Mouse (Mus musculus): Measurements from ENCODE around the gene Gm11596. TPM values are rescaled to one million over a fixed set of nuclear protein-coding genes. Genes with fewer than 3 reads are reported as not detected.
"Not testable (repeated sequence)": the region's sequence is repeated elsewhere in the genome, so short reads cannot be mapped to it uniquely, and the experiment has no call there.

Gene Gm11596
- total and polyA plus RNA-seq, 3 experiments: not detected

- DNase-seq (ENCODE audit: low read depth, low spot score): no peak
- Histone ChIP-seq H3K4me3 (ENCODE audit: control insufficient read depth in 1 of 2, insufficient read depth in 1 of 2, low read depth in 2 of 2, low read length in 2 of 2) (no peak overlapping the region), H3K4me1 (ENCODE audit: control insufficient read depth in 1 of 2, insufficient read depth in 2 of 2, low read length in 2 of 2) (no peaks in the 10 kb centered on the region), H3K27me3 (ENCODE audit: control insufficient read depth in 1 of 2, insufficient read depth in 2 of 2, low read length in 2 of 2) (no peaks in the 10 kb centered on the region), H3K36me3 (ENCODE audit: control insufficient read depth in 1 of 2, insufficient read depth in 2 of 2, low read length in 2 of 2) (no peaks in the 10 kb centered on the region), H3K27ac (ENCODE audit: control insufficient read depth, low read depth, low read length) (no peak overlapping the region), H3K79me2 (ENCODE audit: control insufficient read depth, insufficient read depth, low read length, poor library complexity) (no peaks in the 10 kb centered on the region), H3K9me3 (replicated peaks; ENCODE audit: insufficient read depth, low read length) (no peaks in the 10 kb centered on the region), H3K9ac (ENCODE audit: control insufficient read depth, low read depth, low read length, poor library complexity, severe bottlenecking) (no peak overlapping the region)
- TF ChIP-seq TAL1 (IDR thresholded peaks at IDR 0.05; ENCODE audit: low read length) (no peak), E2F4 (IDR thresholded peaks at IDR 0.05; ENCODE audit: borderline replicate concordance, low read depth, low read length) (no peak), ZNF384 (IDR thresholded peaks at IDR 0.05; ENCODE audit: low read depth, low read length) (no peak), MAX (IDR thresholded peaks at IDR 0.05; ENCODE audit: low read length) (no peak), RAD21 (IDR thresholded peaks at IDR 0.05; ENCODE audit: low read depth, low read length) (no peak), POLR2A (IDR thresholded peaks at IDR 0.05; ENCODE audit: control insufficient read depth in 1 of 2, insufficient read depth in 1 of 2, low read depth in 1 of 2, low read length in 2 of 2, poor library complexity in 1 of 2) (no peak), SMC3 (IDR thresholded peaks at IDR 0.05; ENCODE audit: low read depth, low read length) (no peak), ZKSCAN1 (IDR thresholded peaks at IDR 0.05; ENCODE audit: low read depth, low read length) (no peak), ZC3H11A (IDR thresholded peaks at IDR 0.05; ENCODE audit: low read depth, low read length) (no peak), ELF1 (IDR thresholded peaks at IDR 0.05; ENCODE audit: low read depth, low read length) (no peak), RCOR1 (IDR thresholded peaks at IDR 0.05; ENCODE audit: low read depth, low read length) (no peak), USF1 (IDR thresholded peaks at IDR 0.05; ENCODE audit: low read depth, low read length) (no peak), USF2 (IDR thresholded peaks at IDR 0.05; ENCODE audit: borderline replicate concordance in 1 of 2, insufficient read depth in 1 of 2, low read depth in 1 of 2, low read length in 2 of 2) (no peak), ETS1 (IDR thresholded peaks at IDR 0.05; ENCODE audit: low read depth, low read length) (no peak)
Observed at GRCm38 (mm10) chr11:99778401-99778800, 14.9 kb downstream of the Gm11596 start.

GRCm38 (mm10) chr11:99772813-99773212, 20.5 kb downstream of the Gm11596 start, which contains the start of gene Gm11595:
Gm11595 (minus strand) TSS chr11:99772913.
- not testable (repeated sequence) for H3K27me3 ChIP-seq (ENCODE audit: control insufficient read depth in 1 of 2, insufficient read depth in 2 of 2, low read length in 2 of 2); H3K36me3 ChIP-seq (ENCODE audit: control insufficient read depth in 1 of 2, insufficient read depth in 2 of 2, low read length in 2 of 2); H3K27ac ChIP-seq (ENCODE audit: control insufficient read depth, low read depth, low read length); DNase-seq (ENCODE audit: low read depth, low spot score); H3K9me3 ChIP-seq (replicated peaks; ENCODE audit: insufficient read depth, low read length); H3K4me3 ChIP-seq (ENCODE audit: control insufficient read depth in 1 of 2, insufficient read depth in 1 of 2, low read depth in 2 of 2, low read length in 2 of 2); H3K4me1 ChIP-seq (ENCODE audit: control insufficient read depth in 1 of 2, insufficient read depth in 2 of 2, low read length in 2 of 2); H3K79me2 ChIP-seq (ENCODE audit: control insufficient read depth, insufficient read depth, low read length, poor library complexity); H3K9ac ChIP-seq (ENCODE audit: control insufficient read depth, low read depth, low read length, poor library complexity, severe bottlenecking)

- H3K27ac ChIP-seq (ENCODE audit: control insufficient read depth, low read depth, low read length): no peak overlapping the region
- H3K4me1 ChIP-seq (ENCODE audit: control insufficient read depth in 1 of 2, insufficient read depth in 2 of 2, low read length in 2 of 2): no peaks in the 10 kb centered on the region
- DNase-seq (ENCODE audit: low read depth, low spot score): no peak
- H3K4me3 ChIP-seq (ENCODE audit: control insufficient read depth in 1 of 2, insufficient read depth in 1 of 2, low read depth in 2 of 2, low read length in 2 of 2): no peak overlapping the region
- H3K79me2 ChIP-seq (ENCODE audit: control insufficient read depth, insufficient read depth, low read length, poor library complexity): no peaks in the 10 kb centered on the region
- H3K36me3 ChIP-seq (ENCODE audit: control insufficient read depth in 1 of 2, insufficient read depth in 2 of 2, low read length in 2 of 2): no peaks in the 10 kb centered on the region
- H3K9ac ChIP-seq (ENCODE audit: control insufficient read depth, low read depth, low read length, poor library complexity, severe bottlenecking): no peak overlapping the region
- H3K27me3 ChIP-seq (ENCODE audit: control insufficient read depth in 1 of 2, insufficient read depth in 2 of 2, low read length in 2 of 2): no peaks in the 10 kb centered on the region
- no peak for TF ChIP-seq ELF1 (IDR thresholded peaks at IDR 0.05; ENCODE audit: low read depth, low read length)
- TF ChIP-seq POLR2AphosphoS2 (IDR thresholded peaks at IDR 0.05; ENCODE audit: low read length): no peak
- TF ChIP-seq ZKSCAN1 (IDR thresholded peaks at IDR 0.05; ENCODE audit: low read depth, low read length): no peak
- TF ChIP-seq MEF2A (IDR thresholded peaks at IDR 0.05; ENCODE audit: extremely low read depth, insufficient replicate concordance, low read depth, low read length, poor library complexity, severe bottlenecking): no peak
- no peak for TF ChIP-seq RAD21 (IDR thresholded peaks at IDR 0.05; ENCODE audit: low read depth, low read length)
- TF ChIP-seq USF1 (IDR thresholded peaks at IDR 0.05; ENCODE audit: low read depth, low read length): no peak
- TF ChIP-seq CHD2 (IDR thresholded peaks at IDR 0.05; ENCODE audit: low read length): no peak
- TF ChIP-seq CTCF (IDR thresholded peaks at IDR 0.05 in 2 of 3, conservative IDR thresholded peaks at IDR 0.05 in 1 of 3; ENCODE audit: control insufficient read depth in 1 of 3, insufficient read depth in 1 of 3, low read depth in 2 of 3, low read length in 3 of 3, poor library complexity in 1 of 3, severe bottlenecking in 1 of 3): no peak
- TF ChIP-seq GATA1 (IDR thresholded peaks at IDR 0.05; ENCODE audit: low read depth, low read length): no peak
- TF ChIP-seq KAT2A (conservative IDR thresholded peaks at IDR 0.05; ENCODE audit: low read depth, low read length): no peak
- TF ChIP-seq JUND (IDR thresholded peaks at IDR 0.05; ENCODE audit: low read depth, low read length): no peak
- TF ChIP-seq MXI1 (IDR thresholded peaks at IDR 0.05; ENCODE audit: low read depth, low read length): no peak
- no peak for TF ChIP-seq TBP (IDR thresholded peaks at IDR 0.05; ENCODE audit: low read depth, low read length)
- no peak for TF ChIP-seq ZC3H11A (IDR thresholded peaks at IDR 0.05; ENCODE audit: low read depth, low read length)
- no peak for TF ChIP-seq ETS1 (IDR thresholded peaks at IDR 0.05; ENCODE audit: low read depth, low read length)
- TF ChIP-seq RCOR1 (IDR thresholded peaks at IDR 0.05; ENCODE audit: low read depth, low read length): no peak
- TF ChIP-seq MAZ (IDR thresholded peaks at IDR 0.05; ENCODE audit: low read depth, low read length): no peak
- TF ChIP-seq SMC3 (IDR thresholded peaks at IDR 0.05; ENCODE audit: low read depth, low read length): no peak
- TF ChIP-seq USF2 (IDR thresholded peaks at IDR 0.05; ENCODE audit: borderline replicate concordance in 1 of 2, insufficient read depth in 1 of 2, low read depth in 1 of 2, low read length in 2 of 2): no peak
- no peak for TF ChIP-seq TAL1 (IDR thresholded peaks at IDR 0.05; ENCODE audit: low read length)
- no peaks in the 10 kb centered on the region for H3K9me3 ChIP-seq (replicated peaks; ENCODE audit: insufficient read depth, low read length)
Observed at GRCm38 (mm10) chr11:99768410-99768809, 24.9 kb downstream of the Gm11596 start.
